Mouse (Mus musculus) urinary bladder, adult 18-20 months (tissue): ENCODE data around the gene Prmt7.
A peak's percentile ranks its signal among the peaks of the same experiment; 100 is the strongest.
"Not testable (repeated sequence)": the region's sequence is repeated elsewhere in the genome, so short reads cannot be mapped to it uniquely, and the experiment has no call there.

Experiments
- DNase-seq, 2 experiments: peaks; one replicate each; pipeline ENCODE4 v3.0.0; 2022; ENCODE audit warnings: low spot score in 2 of 2, mixed read lengths in 2 of 2

The Prmt7 gene

DNA sequence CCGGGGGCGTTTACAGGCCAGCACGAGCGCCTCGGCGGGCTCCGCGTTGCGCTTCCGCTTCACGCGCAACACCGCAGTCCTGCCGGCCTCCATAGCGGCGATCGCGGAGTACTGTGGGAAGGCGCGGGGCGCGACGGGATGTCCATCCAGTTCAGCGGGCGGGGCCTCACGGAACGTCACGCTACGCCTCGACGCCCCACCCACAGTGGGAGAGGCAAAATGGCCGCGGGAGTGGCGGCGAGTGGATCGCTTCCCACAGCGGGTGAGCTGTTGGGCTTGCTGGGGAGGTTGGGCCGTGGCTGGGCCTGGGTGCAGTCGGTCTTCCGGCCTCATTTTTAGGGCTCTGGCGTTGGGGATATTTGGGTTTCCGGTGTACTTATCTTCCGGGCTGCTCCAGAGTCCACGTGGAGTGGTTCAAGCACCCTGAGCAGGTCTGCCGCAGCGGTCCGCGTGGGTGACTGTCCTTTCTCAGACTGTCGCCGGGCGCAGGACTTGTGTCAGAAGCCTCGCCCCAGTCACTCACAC lies at the start of gene Prmt7, which contains the start of gene Slc7a6os:
Gene Prmt7 (plus strand): TSS at position 116 of the 525 bp plus-strand sequence.
Gene Slc7a6os (minus strand): TSS at position 115 of the 525 bp plus-strand sequence.
- peak; percentile 92 to 95 for DNase-seq

- no peak for DNase-seq
Observed at GRCm38 (mm10) chr8:106163251-106163650, 47.5 kb upstream of the Prmt7 start.

DNA sequence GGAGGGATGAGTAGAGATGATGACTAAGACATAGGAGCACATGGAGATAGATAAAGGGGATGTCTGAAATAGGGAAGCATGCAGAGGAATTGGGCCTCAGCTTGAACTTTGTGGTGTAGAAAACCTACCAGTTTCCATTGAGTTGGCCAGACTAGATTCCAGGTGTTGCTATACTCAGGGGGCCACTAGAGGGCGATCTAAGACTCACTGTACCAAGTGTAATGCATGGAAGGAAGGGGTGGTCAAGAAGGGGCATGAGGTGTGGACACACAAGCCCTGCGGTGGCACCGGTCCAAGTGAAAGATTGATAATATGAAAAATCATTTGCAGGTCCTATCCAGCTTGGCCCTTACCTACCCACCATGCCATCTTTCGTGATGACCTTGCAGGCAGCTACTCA lies 45.3 kb upstream of the Prmt7 start:
- DNase-seq, result peak; percentile 58 to 64

- peak; percentile 72 to 91 for DNase-seq
Observed at GRCm38 (mm10) chr8:106168356-106169016, 42.2 kb upstream of the Prmt7 start, which contains the start of gene Slc7a6. Gene Slc7a6 (plus strand): TSS chr8:106168857.

- peak in 1 of 2 experiments; percentile 63 for DNase-seq
Observed at GRCm38 (mm10) chr8:106169017-106169933, 41.5 kb upstream of the Prmt7 start.

DNA sequence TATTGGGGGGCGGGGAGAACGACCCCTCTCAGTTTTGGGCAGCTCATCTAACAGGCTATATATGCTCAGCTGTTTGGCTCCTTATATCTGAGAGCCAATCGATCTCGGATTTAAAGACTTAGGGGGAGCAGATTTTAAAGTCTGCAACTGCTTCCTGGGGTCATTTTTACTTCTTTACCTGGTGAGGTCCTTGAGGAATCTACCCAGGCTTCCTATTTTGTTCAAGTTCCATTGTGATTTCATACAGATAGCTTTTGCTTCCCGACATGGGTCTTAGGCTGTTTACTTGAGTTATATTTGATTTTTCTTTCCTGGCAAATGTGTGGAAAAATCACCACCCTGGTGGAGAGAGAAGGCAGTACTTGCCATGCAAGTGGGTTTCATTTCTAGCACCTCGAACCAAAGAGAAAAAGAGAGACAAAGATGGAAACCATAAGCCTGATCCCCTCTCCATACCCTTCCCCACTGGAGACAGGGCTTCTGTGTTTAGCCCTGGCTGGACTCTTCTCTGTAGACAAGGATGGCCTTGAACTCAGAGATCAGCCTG lies 40.7 kb upstream of the Prmt7 start:
- no peak for DNase-seq

- no peak for DNase-seq
Observed at GRCm38 (mm10) chr8:106173566-106173965, 37.2 kb upstream of the Prmt7 start.

GRCm38 (mm10) chr8:106176891-106177290 lies 33.8 kb upstream of the Prmt7 start:
- no peak for DNase-seq

DNA sequence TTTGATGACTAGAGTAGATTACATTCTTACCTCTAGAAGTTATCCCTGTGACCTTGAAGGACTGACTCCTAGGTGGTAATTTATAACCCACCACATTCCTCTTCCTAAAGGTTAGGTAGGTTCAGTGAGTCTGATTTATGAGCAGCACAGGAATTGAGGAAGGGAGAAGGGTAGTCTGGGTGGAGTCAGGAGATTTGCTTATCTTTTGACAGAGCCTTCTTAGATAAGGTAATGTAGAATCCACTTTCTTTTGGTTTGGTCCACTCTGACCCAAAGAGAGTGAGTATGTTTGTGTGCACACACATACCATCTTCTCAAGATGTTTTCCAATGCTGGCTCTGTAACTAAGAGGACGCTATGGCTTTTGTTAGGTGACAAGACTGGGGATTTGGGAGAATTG lies 33.1 kb upstream of the Prmt7 start:
- DNase-seq, result no peak

DNA sequence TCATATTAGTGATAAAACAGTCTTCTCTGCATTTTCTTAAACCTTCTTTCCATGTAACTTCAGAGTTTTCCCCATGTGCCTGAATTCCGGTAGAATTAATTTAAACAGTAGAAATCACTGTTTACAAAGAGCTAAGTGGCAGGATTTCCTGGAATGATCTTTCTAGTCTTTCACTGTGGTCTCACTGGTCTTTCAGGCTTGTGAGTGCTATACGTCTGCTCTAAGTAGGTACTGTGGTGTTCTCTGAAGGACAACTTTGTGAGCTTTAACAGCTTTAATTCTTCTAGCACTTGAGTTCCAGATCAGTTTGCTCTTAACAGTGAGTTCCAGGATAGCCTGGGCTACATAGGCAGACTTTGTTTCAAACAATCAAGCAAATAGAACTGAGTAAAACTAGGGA lies 32.3 kb upstream of the Prmt7 start:
- no peak for DNase-seq

DNA sequence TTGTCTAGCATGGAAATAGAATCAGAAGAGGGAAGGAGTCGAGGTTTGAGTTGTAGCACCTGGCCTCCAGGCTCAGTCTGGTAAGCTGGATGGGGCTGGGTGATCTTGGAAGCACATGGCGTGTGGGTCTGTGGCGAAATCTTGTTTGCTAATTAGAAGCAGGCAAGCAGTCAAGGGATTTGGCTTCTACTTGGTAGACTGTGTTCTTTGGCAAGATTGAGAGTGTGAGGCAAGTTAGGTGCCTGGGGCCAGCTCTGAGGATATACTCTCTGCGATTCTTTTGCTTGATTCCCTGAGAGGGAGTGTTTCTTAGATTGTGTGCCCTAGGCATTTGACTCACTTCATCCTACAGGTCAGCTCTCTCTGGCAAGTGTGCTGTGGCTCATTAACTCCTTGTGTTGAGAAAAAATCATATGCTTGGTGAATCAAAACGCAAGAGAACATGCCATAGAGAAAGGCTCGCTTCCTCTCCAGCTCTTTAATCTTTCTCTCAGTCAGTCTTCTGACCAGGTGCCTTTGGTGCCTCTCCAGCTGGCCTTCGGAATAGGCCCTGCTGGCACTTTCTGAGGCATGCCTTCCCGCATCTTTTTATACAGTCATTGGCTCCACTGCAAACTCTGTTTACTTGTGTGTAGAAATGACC lies 25.0 kb upstream of the Prmt7 start:
- DNase-seq, result peak in 1 of 2 experiments; percentile 73

GRCm38 (mm10) chr8:106186394-106186793 lies 24.3 kb upstream of the Prmt7 start:
- DNase-seq, result no peak

- DNase-seq, result no peak
Observed at GRCm38 (mm10) chr8:106189162-106189561, 21.6 kb upstream of the Prmt7 start.

GRCm38 (mm10) chr8:106191639-106192038 lies 19.1 kb upstream of the Prmt7 start:
- peak in 1 of 2 experiments; percentile 45 for DNase-seq

GRCm38 (mm10) chr8:106193162-106193561 lies 17.6 kb upstream of the Prmt7 start:
- no peak for DNase-seq

DNA sequence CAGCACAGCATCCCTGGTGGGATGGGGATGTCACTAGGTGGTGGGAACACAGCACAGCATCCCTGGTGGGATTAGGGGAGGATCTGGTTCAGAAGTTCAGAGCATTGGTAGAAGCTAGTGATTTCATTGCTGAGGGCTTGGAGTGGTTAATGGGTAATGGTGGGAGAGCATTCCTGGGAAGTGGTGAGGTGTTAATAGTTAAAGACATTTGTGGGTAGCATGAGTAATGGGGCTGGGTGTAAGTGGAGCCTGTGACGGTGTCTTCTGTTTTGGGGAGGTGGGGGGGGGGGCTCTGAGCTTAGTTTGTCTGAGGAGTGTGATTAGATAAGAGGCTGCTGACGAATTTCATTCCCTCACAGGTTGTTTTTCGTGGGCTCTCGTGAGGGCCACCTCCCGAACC lies 16.7 kb upstream of the Prmt7 start:
- no peak for DNase-seq

GRCm38 (mm10) chr8:106198741-106199140 lies 12.0 kb upstream of the Prmt7 start:
- DNase-seq, result peak in 1 of 2 experiments; percentile 42

- DNase-seq, result not testable (repeated sequence)
Observed at GRCm38 (mm10) chr8:106199596-106199995, 11.1 kb upstream of the Prmt7 start.

- peak in 1 of 2 experiments; percentile 26 for DNase-seq
Observed at GRCm38 (mm10) chr8:106210035-106210731, 553 bp upstream of the Prmt7 start.

DNA sequence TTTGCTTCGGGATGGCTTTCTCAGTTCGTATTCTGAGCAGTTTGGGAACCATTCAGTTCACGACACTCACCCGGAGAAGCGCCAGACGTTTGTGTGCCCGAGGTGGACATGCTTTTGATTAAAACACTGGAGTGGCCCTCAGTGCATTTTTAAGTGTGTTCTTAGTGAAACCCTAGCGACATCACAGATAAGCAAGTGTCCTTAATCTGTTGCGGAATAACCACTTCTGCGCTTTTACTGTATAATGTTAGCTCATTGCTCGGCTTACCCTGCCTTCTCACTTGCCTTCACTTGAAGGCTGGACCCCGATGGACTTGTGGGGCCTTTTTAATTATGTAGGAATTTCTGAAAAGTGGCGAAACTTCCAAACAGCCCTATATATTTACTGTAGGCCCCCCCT lies 685 bp downstream of the Prmt7 start:
- no peak for DNase-seq

GRCm38 (mm10) chr8:106213959-106214358 lies 3.2 kb downstream of the Prmt7 start:
- no peak for DNase-seq
